Mouse (Mus musculus) G1E-ER4 (cell line): ENCODE data around the gene Spatc1l. TPM values are rescaled to one million over a fixed set of nuclear protein-coding genes. Genes with fewer than 3 reads are reported as not detected.

Experiments used
- GATA1 ChIP-seq: IDR thresholded peaks from one replicate; pipeline ENCODE4 v1.8.0; 2012; ENCODE audit warnings: low read length, inconsistent platforms
- polyA plus RNA-seq: library from polyadenylated mRNA; stranded (reverse); fragments of >175 nt; gene quantifications from 2 replicates; pipeline ENCODE4 v1.2.3, GENCODE M21; 2012

The Spatc1l gene
- polyA plus RNA-seq, 1 experiment, result not detected

- no peak for TF ChIP-seq GATA1
These were observed 10.1 kb downstream of the Spatc1l start for GRCm38 (mm10) chr10:76572151-76572550.

GRCm38 (mm10) chr10:76575374-76575773 lies 13.3 kb downstream of the Spatc1l start, which contains the start of gene Ftcd:
Gene Ftcd, plus strand, starts transcription at chr10:76575648.
- TF ChIP-seq GATA1, result no peak

GRCm38 (mm10) chr10:76576920-76577319 lies 14.8 kb downstream of the Spatc1l start:
- no peak for TF ChIP-seq GATA1

GRCm38 (mm10) chr10:76584138-76584537 lies 22.1 kb downstream of the Spatc1l start:
- no peak for TF ChIP-seq GATA1

GRCm38 (mm10) chr10:76586190-76586589 lies 24.1 kb downstream of the Spatc1l start:
- no peak for TF ChIP-seq GATA1

GRCm38 (mm10) chr10:76590197-76590596 lies 28.1 kb downstream of the Spatc1l start:
- no peak for TF ChIP-seq GATA1

GRCm38 (mm10) chr10:76596338-76596737 lies 34.3 kb downstream of the Spatc1l start:
- no peak for TF ChIP-seq GATA1

GRCm38 (mm10) chr10:76602690-76603089 lies 40.6 kb downstream of the Spatc1l start:
- no peak for TF ChIP-seq GATA1

- no peak for TF ChIP-seq GATA1
These were observed 50.4 kb downstream of the Spatc1l start for GRCm38 (mm10) chr10:76612473-76612872.

Other genes with a start within 250 kb of the Spatc1l start
- gene Dip2a, start 217.0 kb upstream of the Spatc1l start, polyA plus RNA-seq, result 1.0 and 1.1 TPM in 2 replicates
- gene AC141477.1, start 121.8 kb upstream of the Spatc1l start, polyA plus RNA-seq, result not detected in 2 replicates
- 56.3 and 65.3 TPM in 2 replicates for gene Pcnt, start 119.5 kb upstream of the Spatc1l start, polyA plus RNA-seq
- 0.04 TPM in 1 of 2 replicates, not detected in the other for gene 2610028H24Rik, start 113.2 kb upstream of the Spatc1l start, polyA plus RNA-seq
- gene Mcm3ap, start 93.3 kb upstream of the Spatc1l start, polyA plus RNA-seq, result 22.5 and 32.3 TPM in 2 replicates
- 1.7 and 2.4 TPM in 2 replicates for gene Ybey, start 93.2 kb upstream of the Spatc1l start, polyA plus RNA-seq
- 31.5 and 41.9 TPM in 2 replicates for gene Lss, start 30.7 kb upstream of the Spatc1l start, polyA plus RNA-seq
- not detected in 2 replicates for gene Ftcd, start 13.4 kb downstream of the Spatc1l start, polyA plus RNA-seq
- not detected in 2 replicates for gene Col6a2, start 61.4 kb downstream of the Spatc1l start, polyA plus RNA-seq
- not detected in 2 replicates for gene Col6a1, start 163.9 kb downstream of the Spatc1l start, polyA plus RNA-seq